Mouse (Mus musculus) kidney, adult 2 months (tissue): ENCODE results near the gene Zfp334. TPM values are rescaled to one million over a fixed set of nuclear protein-coding genes. Genes with fewer than 3 reads are reported as not detected.

ENCODE experiments used
- DNase-seq: peaks from one replicate; pipeline ENCODE4 v3.0.0; 2021
- H3K27ac ChIP-seq: fragments of 200-500 bp; 2 replicates; pipeline ENCODE4 v1.5.1; 2012; ENCODE audit warnings: low read depth, low read length, control low read depth, inconsistent platforms; ENCODE audit not compliant: insufficient read depth
- H3K27me3 ChIP-seq: fragments of 200-500 bp; replicated peaks from 2 replicates; pipeline ENCODE4 v1.6.1; 2012; ENCODE audit warnings: mild to moderate bottlenecking, moderate library complexity, low read length, inconsistent platforms; ENCODE audit not compliant: control insufficient read depth, insufficient read depth
- H3K36me3 ChIP-seq: fragments of 200-500 bp; 2 replicates; pipeline ENCODE4 v1.6.1; 2012; ENCODE audit warnings: mild to moderate bottlenecking, moderate library complexity, low read length, inconsistent platforms; ENCODE audit not compliant: control insufficient read depth, insufficient read depth
- H3K4me1 ChIP-seq: fragments of 200-500 bp; 2 replicates; pipeline ENCODE4 v1.6.1; 2011; ENCODE audit warnings: low read length; ENCODE audit not compliant: control insufficient read depth, insufficient read depth
- H3K4me3 ChIP-seq: fragments of 200-500 bp; 2 replicates; pipeline ENCODE4 v1.5.1; 2011; ENCODE audit warnings: mild to moderate bottlenecking, low read depth, low read length, control low read depth; ENCODE audit not compliant: insufficient read depth
- CTCF ChIP-seq: fragments of 200-500 bp; conservative IDR thresholded peaks from 2 replicates; pipeline ENCODE4 v1.5.1; 2011; ENCODE audit warnings: low read depth, mild to moderate bottlenecking, control low read depth, low read length, moderate library complexity, mixed read lengths; ENCODE audit not compliant: insufficient read depth, insufficient read length
- POLR2A ChIP-seq: fragments of 200-500 bp; IDR thresholded peaks from one replicate; pipeline ENCODE4 v1.6.1; 2011; ENCODE audit warnings: low read depth, low read length, control low read depth
- WGBS: fragments of 180-500 bp; shearing (Covaris S2); methylation state at CpG from one replicate; pipeline ENCODE4 v1.1.7; 2018; 5-methylcytosine and 5-hydroxymethylcytosine counted together
- polyA plus RNA-seq: library from polyadenylated mRNA; depleted of rRNA; stranded (reverse); fragments of >200 nt; gene quantifications from 2 replicates; pipeline ENCODE4 v1.2.3, GENCODE M21; 2012

Zfp334 gene
- polyA plus RNA-seq, 1 experiment = 1.2 TPM

DNA sequence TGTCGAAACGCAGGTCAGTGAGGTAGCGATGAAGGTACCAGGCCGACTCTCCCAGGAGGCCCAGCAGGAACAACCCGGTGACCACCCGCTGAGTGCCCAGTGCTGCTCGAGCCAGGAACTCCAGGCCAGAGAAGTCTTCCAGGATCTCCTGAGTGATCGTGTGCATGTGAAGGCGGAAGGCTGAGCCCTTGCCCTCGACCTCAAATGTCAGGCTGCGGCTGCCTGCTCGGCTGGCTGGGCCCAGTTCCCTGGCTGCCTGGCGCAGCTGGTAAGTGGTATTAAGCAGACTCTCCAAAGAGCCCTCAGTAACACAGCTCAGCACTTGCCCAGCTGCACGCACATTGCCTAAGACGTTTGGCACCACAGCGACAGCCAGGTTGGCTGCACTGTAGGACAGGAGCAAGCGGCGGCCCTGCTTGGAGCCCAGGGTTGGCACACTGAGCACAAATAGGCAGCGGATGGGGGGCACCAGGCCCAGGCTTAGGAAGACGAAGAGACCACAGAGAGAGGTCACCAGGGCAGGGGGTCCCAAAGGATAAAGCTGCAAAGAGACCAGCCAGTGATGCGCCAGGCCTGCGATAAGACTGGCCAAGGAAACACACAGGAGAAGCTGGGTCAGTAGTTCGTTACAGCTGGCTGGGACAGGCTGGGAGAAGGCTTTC is 9.6 kb upstream of the Zfp334 start:
- Histone ChIP-seq H3K36me3 (no peaks in the 10 kb centered on the region), H3K4me1 (no peaks in the 10 kb centered on the region), H3K27me3 (no peaks in the 10 kb centered on the region), H3K4me3 (no peak overlapping the region), H3K27ac (no peak overlapping the region)
- DNase-seq = no peak
- 70% methylated on average over 23 of the region's 23 CpGs for WGBS
- TF ChIP-seq POLR2A (no peak), CTCF (no peak)

DNA sequence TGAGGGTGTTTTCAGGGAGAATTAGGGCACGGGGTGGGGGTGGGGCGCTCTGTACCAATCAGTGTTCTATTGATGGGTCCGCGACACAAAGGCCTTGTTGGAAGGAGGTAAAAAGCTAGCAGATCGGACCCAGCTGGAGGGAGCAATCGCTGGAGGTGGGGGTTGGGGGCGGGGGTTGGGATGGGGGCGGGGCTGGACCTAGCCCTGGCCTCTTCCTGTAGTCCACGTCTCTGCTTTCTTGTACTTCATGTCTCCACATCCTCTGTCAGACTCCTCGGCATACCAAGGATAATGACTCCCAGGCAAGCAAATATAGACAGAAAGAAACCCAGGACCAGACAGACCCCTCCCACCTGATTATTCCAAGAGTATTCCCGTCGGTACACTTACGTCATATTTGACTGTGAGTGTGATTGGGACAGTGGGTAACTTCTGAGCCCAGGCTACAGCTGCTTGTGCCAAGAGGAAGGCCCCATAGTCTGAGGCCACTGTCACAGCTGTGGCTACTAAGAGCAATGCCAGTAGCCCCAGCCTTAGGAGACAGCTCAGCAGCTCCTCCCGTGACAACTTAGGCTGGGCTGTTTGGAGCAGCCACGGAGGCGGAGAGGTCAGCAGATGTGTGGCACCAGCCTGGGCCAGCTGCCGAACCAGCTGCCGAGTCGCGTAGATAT is 8.9 kb upstream of the Zfp334 start:
- H3K4me3 ChIP-seq = no peak overlapping the region
- H3K4me1 ChIP-seq = no peaks in the 10 kb centered on the region
- H3K27me3 ChIP-seq = no peaks in the 10 kb centered on the region
- H3K36me3 ChIP-seq = no peaks in the 10 kb centered on the region
- 60% methylated on average over 20 of the region's 20 CpGs for WGBS
- DNase-seq = no peak
- TF ChIP-seq POLR2A = no peak
- TF ChIP-seq CTCF = no peak
- no peak overlapping the region for H3K27ac ChIP-seq

DNA sequence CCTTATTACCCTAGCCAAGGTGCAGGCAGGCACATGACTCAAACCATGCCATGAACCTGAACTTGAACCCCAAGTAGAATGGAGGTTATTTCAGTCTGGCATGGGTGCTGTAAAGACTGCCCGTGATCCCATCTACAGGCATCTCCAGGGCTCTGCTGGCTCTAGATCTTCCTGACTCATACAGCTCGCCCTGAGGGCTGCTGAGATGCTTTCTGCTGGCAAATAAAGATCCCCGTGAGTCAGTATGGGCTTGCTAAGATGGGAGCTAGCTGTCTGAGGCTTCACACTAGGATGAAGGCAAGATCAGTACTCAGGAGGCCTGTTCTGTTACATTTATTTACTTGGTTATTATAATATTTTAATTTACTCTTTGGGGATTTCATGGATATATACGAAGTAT is 4.1 kb upstream of the Zfp334 start:
- H3K27ac ChIP-seq = no peak overlapping the region
- H3K27me3 ChIP-seq = no peaks in the 10 kb centered on the region
- no peak for TF ChIP-seq POLR2A
- TF ChIP-seq CTCF = no peak
- 89% methylated on average over 4 of the region's 4 CpGs for WGBS
- H3K4me1 ChIP-seq = no peaks in the 10 kb centered on the region
- DNase-seq = no peak
- H3K36me3 ChIP-seq = no peaks in the 10 kb centered on the region
- H3K4me3 ChIP-seq = no peak overlapping the region

DNA sequence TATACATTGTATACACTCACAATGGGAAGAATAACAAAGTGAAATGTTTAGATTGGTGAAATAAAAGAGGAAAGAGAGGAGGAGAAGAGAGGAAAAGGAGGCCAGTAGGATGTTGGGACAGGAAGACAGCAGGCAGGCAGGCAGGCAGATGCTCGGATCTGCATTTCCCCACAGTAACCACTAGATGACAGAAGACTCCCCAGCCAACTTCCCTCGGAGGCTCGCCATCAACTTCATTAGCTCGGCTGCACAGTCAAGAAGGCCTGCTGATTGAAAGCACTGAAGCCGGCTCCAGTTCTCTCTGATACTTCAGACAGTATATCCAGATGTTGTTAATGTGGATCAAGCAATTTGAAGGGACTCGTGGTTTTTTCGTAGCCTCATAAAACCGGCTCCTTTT is 3.5 kb upstream of the Zfp334 start:
- 16% methylated on average over 8 of the region's 8 CpGs for WGBS
- TF ChIP-seq POLR2A = no peak
- peak; percentile 94 for TF ChIP-seq CTCF
- DNase-seq = peak; percentile 67
- Histone ChIP-seq H3K27me3 (no peaks in the 10 kb centered on the region), H3K4me3 (no peak overlapping the region), H3K4me1 (no peaks in the 10 kb centered on the region), H3K27ac (no peak overlapping the region), H3K36me3 (no peaks in the 10 kb centered on the region)

DNA sequence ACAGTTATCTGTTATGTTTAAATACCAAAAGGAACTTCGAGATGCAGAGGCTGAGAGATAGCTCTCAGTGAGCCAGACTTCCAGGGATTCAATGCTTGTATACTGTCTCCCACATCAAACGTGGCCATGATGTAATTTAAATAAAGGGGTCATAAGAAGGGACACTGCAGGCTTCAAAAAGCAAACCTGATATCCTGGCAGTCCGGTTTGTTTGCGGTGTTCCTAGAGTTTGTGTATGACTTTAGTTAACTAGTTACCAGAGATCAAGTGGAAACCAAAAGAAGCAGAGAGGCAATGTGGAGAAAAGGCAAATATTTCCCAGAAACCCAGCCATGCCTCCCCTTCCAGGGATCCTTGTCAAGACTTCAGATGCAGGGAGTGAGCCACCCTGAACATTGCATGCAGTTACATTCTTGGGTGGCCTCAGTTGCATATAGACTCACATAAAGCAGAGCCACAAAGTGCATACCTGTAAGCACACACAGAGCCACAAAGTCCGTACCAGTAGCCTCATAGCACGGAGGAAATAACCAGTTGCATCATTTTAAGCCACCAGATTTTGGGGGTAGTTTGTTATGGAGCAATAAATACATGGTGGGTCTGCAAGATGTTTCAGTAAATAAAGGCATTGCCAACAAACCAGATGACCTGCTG is 1.4 kb upstream of the Zfp334 start:
- Histone ChIP-seq H3K27me3 (no peaks in the 10 kb centered on the region), H3K27ac (no peak overlapping the region), H3K4me3 (no peak overlapping the region), H3K4me1 (no peaks in the 10 kb centered on the region), H3K36me3 (no peaks in the 10 kb centered on the region)
- 65% methylated on average over 6 of the region's 6 CpGs for WGBS
- no peak for TF ChIP-seq POLR2A
- TF ChIP-seq CTCF = no peak
- DNase-seq = no peak

DNA sequence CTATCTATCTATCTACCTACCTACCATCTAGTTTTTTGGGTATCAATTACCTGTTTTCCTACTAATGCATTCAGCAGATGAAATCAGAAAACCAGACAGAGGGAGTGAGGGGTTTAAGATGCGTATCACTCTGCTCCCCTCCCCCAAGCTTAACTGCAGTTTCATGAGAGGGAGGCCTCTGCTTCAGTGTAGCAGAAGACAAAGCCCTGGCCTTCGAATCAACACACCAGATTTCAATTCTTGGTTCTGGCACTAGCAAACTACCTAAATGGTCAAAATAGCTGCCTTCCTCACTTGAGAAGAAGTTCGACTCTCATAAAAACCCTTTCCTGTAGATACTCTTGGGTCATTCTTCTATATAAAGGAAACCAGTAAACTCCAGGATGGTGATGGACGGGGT is 689 bp downstream of the Zfp334 start:
- 35% methylated on average over 4 of the region's 4 CpGs for WGBS
- Histone ChIP-seq H3K27me3 (no peaks in the 10 kb centered on the region), H3K4me1 (no peaks in the 10 kb centered on the region), H3K4me3 (peak overlapping the region; percentile 61), H3K27ac (no peak overlapping the region), H3K36me3 (no peaks in the 10 kb centered on the region)
- TF ChIP-seq CTCF (no peak), POLR2A (no peak)
- DNase-seq = no peak

DNA sequence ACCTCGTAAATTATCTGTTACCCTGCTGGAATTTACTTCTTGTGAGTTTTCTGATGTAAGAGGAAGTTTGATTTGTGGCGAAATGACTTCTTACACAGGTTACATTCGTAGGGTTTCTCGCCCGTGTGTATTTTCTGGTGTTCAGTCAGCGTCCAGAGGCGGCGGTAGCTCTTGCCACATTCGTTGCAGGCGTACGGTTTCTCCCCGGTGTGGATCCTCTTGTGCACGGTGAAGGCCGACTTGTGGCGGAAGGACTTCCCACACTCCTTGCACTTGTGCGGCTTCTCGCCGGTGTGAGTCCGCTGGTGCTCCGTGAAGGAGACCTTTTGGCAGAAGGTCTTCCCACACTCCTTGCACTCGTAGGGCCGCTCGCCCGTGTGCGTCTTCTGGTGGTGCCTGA is 8.0 kb downstream of the Zfp334 start:
- H3K4me3 ChIP-seq = no peak overlapping the region
- H3K27ac ChIP-seq = no peak overlapping the region
- TF ChIP-seq CTCF = no peak
- TF ChIP-seq POLR2A = no peak
- H3K36me3 ChIP-seq = peaks cover 3% of the 10 kb centered on the region
- no peaks in the 10 kb centered on the region for H3K4me1 ChIP-seq
- H3K27me3 ChIP-seq = no peaks in the 10 kb centered on the region
- WGBS = 97% methylated on average over 25 of the region's 25 CpGs
- no peak for DNase-seq
